23 mouse cellular contexts compared by ENCODE assay signal in genomic region chr10:13377895-13378294, GRCm38 (mm10).
DNase-seq lines count a peak whose midpoint lies in the region; ATAC-seq and TF ChIP-seq lines count a peak whose summit lies in the region.
"Had no signal": no experiment of that assay in that cellular context is flagged by ENCODE, and none has a peak within 500 bp of the region (broad histone marks: within the 10 kb centered on the region; RNA-seq: fewer than 3 reads in every experiment).

No protein-coding gene starts in this region.

- H3K27me3 ChIP-seq in kidney, embryonic 16.5 days (ENCODE audit: insufficient read depth, low read length): no peaks in the 10 kb centered on the region
- H3K27me3 ChIP-seq in kidney, adult 2 months (replicated peaks; ENCODE audit: control insufficient read depth, insufficient read depth, low read length): no peaks in the 10 kb centered on the region
- H3K27me3 ChIP-seq in MEL (ENCODE audit: control insufficient read depth in 1 of 2, insufficient read depth in 2 of 2, low read length in 2 of 2): no peaks in the 10 kb centered on the region; a peak in 1 of 4 replicates
- H3K27me3 ChIP-seq in stomach, embryonic 15.5 days (replicated peaks): no peaks in the 10 kb centered on the region
- no peaks in the 10 kb centered on the region; the same call in 1 of the 2 replicates for H3K27me3 ChIP-seq in midbrain, embryonic 16.5 days (ENCODE audit: control insufficient read depth, insufficient read depth, low read depth, low read length)
- H3K27me3 ChIP-seq: forebrain, embryonic 15.5 days; heart, embryonic 15.5 days; hindbrain, embryonic 15.5 days; midbrain, embryonic 13.5 days had no signal

- 78% methylated on average over 1 of the region's 1 CpGs for WGBS in kidney, embryonic 16.5 days
- WGBS in kidney, adult 2 months: 97% methylated on average over 1 of the region's 1 CpGs
- 80% methylated on average over 1 of the region's 1 CpGs for WGBS in stomach, embryonic 15.5 days
- WGBS in midbrain, embryonic 16.5 days: 96% methylated on average over 1 of the region's 1 CpGs

- no peaks in the 10 kb centered on the region for H3K79me2 ChIP-seq in MEL (ENCODE audit: control insufficient read depth, insufficient read depth, low read length, poor library complexity)

- H3K9me3 ChIP-seq in kidney, embryonic 16.5 days (ENCODE audit: low read length): no peaks in the 10 kb centered on the region
- H3K9me3 ChIP-seq in MEL (replicated peaks; ENCODE audit: insufficient read depth, low read length): no peaks in the 10 kb centered on the region
- no peaks in the 10 kb centered on the region for H3K9me3 ChIP-seq in stomach, embryonic 15.5 days
- no peaks in the 10 kb centered on the region for H3K9me3 ChIP-seq in midbrain, embryonic 16.5 days (replicated peaks; ENCODE audit: control insufficient read depth, low read length, poor library complexity, severe bottlenecking)
- H3K9me3 ChIP-seq: forebrain, embryonic 15.5 days; heart, embryonic 15.5 days; hindbrain, embryonic 15.5 days; midbrain, embryonic 13.5 days had no signal

- 0 out of 2 replicates have a peak overlapping the region, but pooled peaks have one; percentile 58 for H3K27ac ChIP-seq in kidney, embryonic 16.5 days (ENCODE audit: low read length)
- H3K27ac ChIP-seq in kidney, adult 2 months (ENCODE audit: insufficient read depth, low read depth, low read length): no peak overlapping the region
- H3K27ac ChIP-seq in MEL (ENCODE audit: control insufficient read depth, low read depth, low read length): no peak overlapping the region
- H3K27ac ChIP-seq in stomach, embryonic 15.5 days: peak overlapping the region; percentile 40; the same call in 1 of the 2 replicates
- H3K27ac ChIP-seq in midbrain, embryonic 16.5 days (ENCODE audit: low read length): no peak overlapping the region
- H3K27ac ChIP-seq: forebrain, embryonic 15.5 days; hindbrain, embryonic 15.5 days; layer of hippocampus, adult 2 months; midbrain, embryonic 13.5 days had no signal

- peaks cover 33% of the 10 kb centered on the region for H3K4me1 ChIP-seq in kidney, embryonic 16.5 days (ENCODE audit: insufficient read depth, low read length)
- peaks cover 11% of the 10 kb centered on the region for H3K4me1 ChIP-seq in kidney, adult 2 months (ENCODE audit: control insufficient read depth, insufficient read depth, low read length)
- no peaks in the 10 kb centered on the region for H3K4me1 ChIP-seq in MEL (ENCODE audit: control insufficient read depth in 1 of 2, insufficient read depth in 2 of 2, low read length in 2 of 2)
- H3K4me1 ChIP-seq in stomach, embryonic 15.5 days: peaks cover 10% of the 10 kb centered on the region; the same call in 1 of the 2 replicates
- H3K4me1 ChIP-seq in midbrain, embryonic 16.5 days (ENCODE audit: control insufficient read depth, insufficient read depth, low read length): no peaks in the 10 kb centered on the region
- H3K4me1 ChIP-seq: forebrain, embryonic 15.5 days; hindbrain, embryonic 15.5 days had no signal

- no peak for DNase-seq in kidney, adult 2 months
- DNase-seq in MEL (ENCODE audit: low read depth, low spot score): peak; percentile 10
- no peak for DNase-seq in gastrocnemius, adult 18-20 months (ENCODE audit: low spot score)
- DNase-seq: adrenal gland, postnatal 25 days; cerebellum, adult 8-10 months; cerebellum, postnatal 36 days; gastrocnemius, postnatal 10 days; heart, postnatal 36 days; kidney, postnatal 25 days; lung, postnatal 10 days; right cerebral cortex, postnatal 14 days; thymus, adult 18-20 months; thymus, postnatal 36 days had no signal

- ATAC-seq in kidney, embryonic 16.5 days (ENCODE audit: low FRiP score, low TSS enrichment): no peak
- ATAC-seq in inflammation-experienced regulatory T-cells, adult 6 months: peak; percentile 41
- ATAC-seq in stomach, embryonic 15.5 days (ENCODE audit: insufficient read depth, low FRiP score, low read depth): no peak
- no peak for ATAC-seq in midbrain, embryonic 16.5 days
- ATAC-seq: forebrain, embryonic 15.5 days; intestine, postnatal 0 days; midbrain, embryonic 13.5 days had no signal

- TF ChIP-seq RAD21 in MEL (IDR thresholded peaks at IDR 0.05; ENCODE audit: low read depth, low read length): no peak

- TF ChIP-seq CTCF in kidney, adult 2 months (conservative IDR thresholded peaks at IDR 0.05; ENCODE audit: insufficient read depth, insufficient read length, low read depth, low read length): no peak
- no peak for TF ChIP-seq CTCF in MEL (IDR thresholded peaks at IDR 0.05 in 2 of 3, conservative IDR thresholded peaks at IDR 0.05 in 1 of 3; ENCODE audit: control insufficient read depth in 1 of 3, insufficient read depth in 1 of 3, low read depth in 2 of 3, low read length in 3 of 3, poor library complexity in 1 of 3, severe bottlenecking in 1 of 3)

- TF ChIP-seq POLR2A in kidney, adult 2 months (IDR thresholded peaks at IDR 0.05; ENCODE audit: low read depth, low read length): no peak
- TF ChIP-seq POLR2A in MEL (IDR thresholded peaks at IDR 0.05; ENCODE audit: control insufficient read depth in 1 of 2, insufficient read depth in 1 of 2, low read depth in 1 of 2, low read length in 2 of 2, poor library complexity in 1 of 2): no peak

- no peak overlapping the region for H3K9ac ChIP-seq in kidney, embryonic 16.5 days (replicated peaks; ENCODE audit: low read length)
- H3K9ac ChIP-seq in MEL (ENCODE audit: control insufficient read depth, low read depth, low read length, poor library complexity, severe bottlenecking): no peak overlapping the region
- no peak overlapping the region for H3K9ac ChIP-seq in stomach, embryonic 15.5 days
- H3K9ac ChIP-seq in midbrain, embryonic 16.5 days (ENCODE audit: low read depth, low read length): no peak overlapping the region
- H3K9ac ChIP-seq: forebrain, embryonic 15.5 days; heart, embryonic 15.5 days; hindbrain, embryonic 15.5 days; midbrain, embryonic 13.5 days had no signal

- no peak overlapping the region for H3K4me3 ChIP-seq in kidney, embryonic 16.5 days (ENCODE audit: low read length)
- no peak overlapping the region for H3K4me3 ChIP-seq in kidney, adult 2 months (ENCODE audit: insufficient read depth, low read depth, low read length)
- no peak overlapping the region for H3K4me3 ChIP-seq in MEL (ENCODE audit: control insufficient read depth in 1 of 2, insufficient read depth in 1 of 2, low read depth in 2 of 2, low read length in 2 of 2)
- no peak overlapping the region for H3K4me3 ChIP-seq in stomach, embryonic 15.5 days (replicated peaks)
- no peak overlapping the region for H3K4me3 ChIP-seq in midbrain, embryonic 16.5 days (ENCODE audit: low read depth, low read length)
- H3K4me3 ChIP-seq: forebrain, embryonic 15.5 days; heart, embryonic 15.5 days; hindbrain, embryonic 15.5 days; layer of hippocampus, adult 2 months; midbrain, embryonic 13.5 days had no signal

- TF ChIP-seq EP300 in MEL (IDR thresholded peaks at IDR 0.05; ENCODE audit: low read depth in 1 of 2, low read length in 2 of 2): 0 out of 4 replicates have a peak, but pooled peaks of 1 of the 2 experiments have one; percentile 9

- no peaks in the 10 kb centered on the region for H3K36me3 ChIP-seq in kidney, embryonic 16.5 days (ENCODE audit: insufficient read depth, low read length)
- H3K36me3 ChIP-seq in kidney, adult 2 months (ENCODE audit: control insufficient read depth, insufficient read depth, low read length): no peaks in the 10 kb centered on the region
- H3K36me3 ChIP-seq in MEL (ENCODE audit: control insufficient read depth in 1 of 2, insufficient read depth in 2 of 2, low read length in 2 of 2): no peaks in the 10 kb centered on the region
- H3K36me3 ChIP-seq in stomach, embryonic 15.5 days: no peaks in the 10 kb centered on the region
- no peaks in the 10 kb centered on the region for H3K36me3 ChIP-seq in midbrain, embryonic 16.5 days (ENCODE audit: control insufficient read depth, insufficient read depth, low read length)
- H3K36me3 ChIP-seq: forebrain, embryonic 15.5 days; heart, embryonic 15.5 days; hindbrain, embryonic 15.5 days; midbrain, embryonic 13.5 days had no signal

- no peak overlapping the region for H3K4me2 ChIP-seq in kidney, embryonic 16.5 days (replicated peaks; ENCODE audit: low read depth, low read length)
- no peak overlapping the region for H3K4me2 ChIP-seq in stomach, embryonic 15.5 days
- H3K4me2 ChIP-seq in midbrain, embryonic 16.5 days (ENCODE audit: low read length): no peak overlapping the region
- H3K4me2 ChIP-seq: forebrain, embryonic 15.5 days; heart, embryonic 15.5 days; hindbrain, embryonic 15.5 days; midbrain, embryonic 13.5 days had no signal

TF ChIP-seq in MEL, 35 proteins besides CTCF, POLR2A, EP300 and RAD21:
- TF ChIP-seq SMC3 (IDR thresholded peaks at IDR 0.05; ENCODE audit: low read depth, low read length) (no peak), TBP (IDR thresholded peaks at IDR 0.05; ENCODE audit: low read depth, low read length) (no peak), ZMIZ1 (IDR thresholded peaks at IDR 0.05; ENCODE audit: low read depth, low read length) (no peak), ETS1 (IDR thresholded peaks at IDR 0.05; ENCODE audit: low read depth, low read length) (no peak), NRF1 (IDR thresholded peaks at IDR 0.05; ENCODE audit: insufficient read depth, low read depth, low read length, poor library complexity, severe bottlenecking) (no peak), TCF12 (IDR thresholded peaks at IDR 0.05; ENCODE audit: low read depth, low read length) (no peak), UBTF (IDR thresholded peaks at IDR 0.05; ENCODE audit: borderline replicate concordance, insufficient read depth, low read depth, low read length) (no peak), USF2 (IDR thresholded peaks at IDR 0.05; ENCODE audit: borderline replicate concordance in 1 of 2, insufficient read depth in 1 of 2, low read depth in 1 of 2, low read length in 2 of 2) (no peak), SIN3A (IDR thresholded peaks at IDR 0.05; ENCODE audit: low read length) (no peak), TAL1 (IDR thresholded peaks at IDR 0.05; ENCODE audit: low read length) (no peak), MXI1 (IDR thresholded peaks at IDR 0.05; ENCODE audit: low read depth, low read length) (no peak), ZC3H11A (IDR thresholded peaks at IDR 0.05; ENCODE audit: low read depth, low read length) (no peak), MAX (IDR thresholded peaks at IDR 0.05; ENCODE audit: low read length) (no peak), POLR2AphosphoS5 (IDR thresholded peaks at IDR 0.05; ENCODE audit: borderline replicate concordance, low read depth, low read length) (no peak), BHLHE40 (IDR thresholded peaks at IDR 0.05; ENCODE audit: borderline replicate concordance, low read depth, low read length) (no peak)

Comparison
In these comparisons a context has a peak if more than half of its experiments do, and no peak if none do; other contexts are left out.
1. H3K27ac ChIP-seq: peak in kidney, embryonic 16.5 days (single experiment) and stomach, embryonic 15.5 days (single experiment); none in kidney, adult 2 months (single experiment), MEL (single experiment) and midbrain, embryonic 16.5 days (single experiment).